Comparison of ENCODE assay signal across 11 mouse cellular contexts in the genomic region with DNA sequence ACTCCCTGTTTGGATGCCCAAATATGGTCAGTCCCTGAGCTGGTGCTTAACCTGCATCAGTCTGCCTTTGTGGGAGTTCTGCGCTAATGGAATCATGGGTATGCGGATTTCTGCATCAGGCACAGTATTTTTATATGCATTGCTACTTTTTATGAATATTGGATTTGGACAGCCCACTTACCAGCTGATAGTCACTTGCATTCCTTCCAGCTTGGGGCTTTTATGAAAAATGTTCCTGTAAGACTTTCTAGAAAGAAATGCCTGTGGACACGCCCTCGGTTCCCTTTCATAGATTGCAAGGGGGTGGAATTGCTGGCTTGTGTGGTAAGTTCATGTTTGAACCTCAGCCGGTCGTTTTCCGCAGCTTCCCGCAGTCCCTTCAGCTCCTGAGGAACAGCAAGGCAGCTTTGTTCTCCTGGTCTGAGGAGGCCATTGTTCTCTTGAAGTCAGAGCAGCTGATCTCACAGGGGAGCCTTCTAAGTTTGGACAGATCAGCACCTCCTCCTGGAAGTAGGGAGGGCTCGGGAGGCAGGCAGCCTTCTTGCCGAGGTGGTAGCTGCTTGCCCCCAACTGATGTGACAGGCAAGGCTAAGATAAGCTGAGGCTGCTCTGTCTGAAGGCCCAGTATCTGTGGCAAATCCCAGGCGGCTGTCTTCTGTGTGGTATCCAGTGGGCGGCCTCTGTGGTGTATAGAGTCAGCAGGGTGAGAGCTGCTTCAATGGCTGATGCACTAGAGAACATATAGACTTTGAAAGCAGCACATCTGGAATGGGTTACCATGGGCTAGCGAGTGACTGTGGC.
A peak's percentile ranks its signal among the peaks of the same experiment; 100 is the strongest.
DNase-seq lines count a peak whose midpoint lies in the region; ATAC-seq and TF ChIP-seq lines count a peak whose summit lies in the region.
"Had no signal": no experiment of that assay in that cellular context is flagged by ENCODE, and none has a peak within 500 bp of the region (broad histone marks: within the 10 kb centered on the region; RNA-seq: fewer than 3 reads in every experiment).

No protein-coding gene starts in this region.

- no peak for DNase-seq in heart, postnatal 36 days
- DNase-seq in stomach, postnatal 0 days (ENCODE audit: low spot score), result no peak
- DNase-seq in limb, embryonic 14.5 days (ENCODE audit: low spot score), result peak; percentile 11
- DNase-seq in spleen, postnatal 36 days (ENCODE audit: low spot score in 2 of 2), result no peak
- no peak for DNase-seq in gastrocnemius, postnatal 10 days
- DNase-seq: right cerebral cortex, adult 18-20 months had no signal

- peaks cover 21% of the 10 kb centered on the region for H3K4me1 ChIP-seq in heart, embryonic 12.5 days (replicated peaks)
- H3K4me1 ChIP-seq in stomach, embryonic 15.5 days, result 0 out of 2 replicates have a peak, but pooled peaks cover 8% of the 10 kb centered on the region
- peaks cover 3% of the 10 kb centered on the region for H3K4me1 ChIP-seq in stomach, postnatal 0 days (replicated peaks; ENCODE audit: control insufficient read depth, insufficient read depth)
- H3K4me1 ChIP-seq in limb, embryonic 14.5 days (ENCODE audit: control insufficient read depth, insufficient read depth, low read length), result peaks cover 15% of the 10 kb centered on the region

- 0 out of 2 replicates have a peak overlapping the region, but pooled peaks have one; percentile 0 for H3K27ac ChIP-seq in heart, embryonic 12.5 days (ENCODE audit: poor library complexity, severe bottlenecking)
- H3K27ac ChIP-seq in stomach, embryonic 15.5 days, result no peak overlapping the region
- H3K27ac ChIP-seq in stomach, postnatal 0 days (replicated peaks), result no peak overlapping the region
- no peak overlapping the region for H3K27ac ChIP-seq in limb, embryonic 14.5 days (replicated peaks; ENCODE audit: low read depth, low read length)
- H3K27ac ChIP-seq: lung, embryonic 15.5 days had no signal

- no peaks in the 10 kb centered on the region for H3K36me3 ChIP-seq in heart, embryonic 12.5 days
- no peaks in the 10 kb centered on the region for H3K36me3 ChIP-seq in stomach, embryonic 15.5 days
- H3K36me3 ChIP-seq in stomach, postnatal 0 days (ENCODE audit: control insufficient read depth, insufficient read depth, low read length), result no peaks in the 10 kb centered on the region
- no peaks in the 10 kb centered on the region for H3K36me3 ChIP-seq in limb, embryonic 14.5 days (ENCODE audit: control insufficient read depth, insufficient read depth, low read length)
- H3K36me3 ChIP-seq: lung, embryonic 15.5 days had no signal

- H3K9ac ChIP-seq in heart, embryonic 12.5 days, result no peak overlapping the region
- H3K9ac ChIP-seq in stomach, embryonic 15.5 days, result no peak overlapping the region
- no peak overlapping the region for H3K9ac ChIP-seq in stomach, postnatal 0 days (ENCODE audit: low read length)
- no peak overlapping the region for H3K9ac ChIP-seq in limb, embryonic 14.5 days (ENCODE audit: low read depth, low read length, severe bottlenecking)
- H3K9ac ChIP-seq: lung, embryonic 15.5 days had no signal

- no peak for TF ChIP-seq CTCF in stomach, postnatal 0 days (IDR thresholded peaks at IDR 0.05; ENCODE audit: low read depth)

- H3K4me3 ChIP-seq in heart, embryonic 12.5 days, result no peak overlapping the region
- H3K4me3 ChIP-seq in stomach, embryonic 15.5 days (replicated peaks), result no peak overlapping the region
- H3K4me3 ChIP-seq in stomach, postnatal 0 days (ENCODE audit: low read depth, low read length), result no peak overlapping the region
- no peak overlapping the region for H3K4me3 ChIP-seq in limb, embryonic 14.5 days (replicated peaks; ENCODE audit: low read length)
- H3K4me3 ChIP-seq: lung, embryonic 15.5 days had no signal

- H3K27me3 ChIP-seq in heart, embryonic 12.5 days (replicated peaks), result peaks cover 8% of the 10 kb centered on the region
- H3K27me3 ChIP-seq in stomach, embryonic 15.5 days (replicated peaks), result no peaks in the 10 kb centered on the region
- no peaks in the 10 kb centered on the region for H3K27me3 ChIP-seq in stomach, postnatal 0 days (ENCODE audit: control insufficient read depth, insufficient read depth, low read length)
- H3K27me3 ChIP-seq in limb, embryonic 14.5 days (ENCODE audit: control insufficient read depth, insufficient read depth, low read length), result peaks cover 3% of the 10 kb centered on the region; the same call in 1 of the 2 replicates
- H3K27me3 ChIP-seq: CH12.LX; lung, embryonic 15.5 days had no signal

- H3K4me2 ChIP-seq in heart, embryonic 12.5 days, result 0 out of 2 replicates have a peak overlapping the region, but pooled peaks have one; percentile 1
- H3K4me2 ChIP-seq in stomach, embryonic 15.5 days, result peak overlapping the region; percentile 14; the same call in 1 of the 2 replicates
- H3K4me2 ChIP-seq in stomach, postnatal 0 days (replicated peaks; ENCODE audit: low read depth), result no peak overlapping the region
- 0 out of 2 replicates have a peak overlapping the region, but pooled peaks have one; percentile 5 for H3K4me2 ChIP-seq in limb, embryonic 14.5 days (replicated peaks; ENCODE audit: low read depth, low read length, severe bottlenecking)
- H3K4me2 ChIP-seq: lung, embryonic 15.5 days had no signal

- no peak for TF ChIP-seq EP300 in stomach, postnatal 0 days (optimal IDR thresholded peaks at IDR 0.05)

- WGBS in heart, embryonic 12.5 days, result 24% methylated on average over 13 of the region's 13 CpGs
- WGBS in stomach, embryonic 15.5 days, result 37% methylated on average over 13 of the region's 13 CpGs
- WGBS in stomach, postnatal 0 days, result 39% methylated on average over 13 of the region's 13 CpGs
- 26% methylated on average over 13 of the region's 13 CpGs for WGBS in limb, embryonic 14.5 days

- no peaks in the 10 kb centered on the region for H3K9me3 ChIP-seq in heart, embryonic 12.5 days (replicated peaks)
- H3K9me3 ChIP-seq in stomach, embryonic 15.5 days, result no peaks in the 10 kb centered on the region
- no peaks in the 10 kb centered on the region for H3K9me3 ChIP-seq in stomach, postnatal 0 days (ENCODE audit: control insufficient read depth, low read length)
- H3K9me3 ChIP-seq in limb, embryonic 14.5 days (ENCODE audit: control insufficient read depth, low read length), result no peaks in the 10 kb centered on the region
- H3K9me3 ChIP-seq: lung, embryonic 15.5 days had no signal

- intact Hi-C loops in heart, postnatal 36 days (cut with DNase I), result no loop called here

- no peak for TF ChIP-seq POLR2A in limb, embryonic 14.5 days (IDR thresholded peaks at IDR 0.05; ENCODE audit: borderline replicate concordance, extremely low read depth, insufficient read depth, insufficient read length)

- 0 out of 2 replicates have a peak, but pooled peaks have one; percentile 26 for ATAC-seq in heart, embryonic 12.5 days (ENCODE audit: insufficient number of reproducible peaks, low FRiP score)
- ATAC-seq in stomach, embryonic 15.5 days (ENCODE audit: insufficient read depth, low FRiP score, low read depth), result no peak
- ATAC-seq in stomach, postnatal 0 days (ENCODE audit: low FRiP score, low TSS enrichment), result no peak
- ATAC-seq in limb, embryonic 14.5 days (ENCODE audit: low FRiP score, low read depth), result no peak
- ATAC-seq in erythroblast, adult 5-6 weeks (replicated peaks; ENCODE audit: low FRiP score, poor library complexity, severe bottlenecking), result no peak
